Mouse (Mus musculus) liver, embryonic 12.5 days (tissue): ENCODE measurements around the gene Wbp11. TPM values are rescaled to one million over a fixed set of nuclear protein-coding genes. Genes with fewer than 3 reads are reported as not detected.
A peak's percentile ranks its signal among the peaks of the same experiment; 100 is the strongest.

Experiments used
- ATAC-seq: fragments of 200-750 bp; cut with Nextera tagmentation; 2 replicates; pipeline ENCODE4 v1.8.0; 2017; ENCODE audit warnings: moderate number of reproducible peaks, mild to moderate bottlenecking, moderate library complexity
- H3K27ac ChIP-seq: fragments of 300-500 bp; sonication (generic); 2 replicates; pipeline ENCODE4 v1.5.1; 2016; ENCODE audit warnings: mild to moderate bottlenecking
- H3K27me3 ChIP-seq: fragments of 300-500 bp; sonication (generic); replicated peaks from 2 replicates; pipeline ENCODE4 v1.6.1; 2016; ENCODE audit warnings: mild to moderate bottlenecking, moderate library complexity
- H3K36me3 ChIP-seq: fragments of 300-500 bp; sonication (generic); 2 replicates; pipeline ENCODE4 v1.6.1; 2016; ENCODE audit warnings: mild to moderate bottlenecking, moderate library complexity
- H3K4me1 ChIP-seq: fragments of 300-500 bp; sonication (generic); 2 replicates; pipeline ENCODE4 v1.6.1; 2016
- H3K4me2 ChIP-seq: fragments of 300-500 bp; sonication (generic); 2 replicates; pipeline ENCODE4 v1.6.1; 2016; ENCODE audit warnings: mild to moderate bottlenecking, moderate library complexity
- H3K4me3 ChIP-seq: fragments of 300-500 bp; sonication (generic); 2 replicates; pipeline ENCODE4 v1.5.1; 2016; ENCODE audit warnings: mild to moderate bottlenecking, moderate library complexity
- H3K9ac ChIP-seq: fragments of 300-500 bp; sonication (generic); 2 replicates; pipeline ENCODE4 v1.6.1; 2016; ENCODE audit warnings: mild to moderate bottlenecking, moderate library complexity
- H3K9me3 ChIP-seq: fragments of 300-500 bp; sonication (generic); replicated peaks from 2 replicates; pipeline ENCODE4 v1.6.1; 2016; ENCODE audit warnings: mild to moderate bottlenecking, moderate library complexity
- WGBS: fragments of 180-500 bp; shearing (Covaris S2); methylation state at CpG from one replicate; pipeline ENCODE4 v1.1.7; 2016; ENCODE audit not compliant: insufficient replicate concordance; 5-methylcytosine and 5-hydroxymethylcytosine counted together
- microRNA-seq: library from miRNA; unstranded; fragments of <30 nt; microRNA quantifications from one replicate; pipeline ENCODE4, GENCODE M21; 2017
- polyA plus RNA-seq: library from polyadenylated mRNA; unstranded; fragments of >200 nt; fragmentation: Nextera tagmentation; extraction: Ambion mirVana; gene quantifications from 2 replicates; pipeline ENCODE4 v1.2.1, GENCODE M21; 2016

The Wbp11 gene
- polyA plus RNA-seq, 1 experiment from 2014 or later: 97.3 TPM

GRCm38 (mm10) chr6:136769143-136769542 is 58.9 kb downstream of the Wbp11 start:
- Histone ChIP-seq H3K9me3 (no peaks in the 10 kb centered on the region), H3K4me3 (no peak overlapping the region), H3K4me1 (no peaks in the 10 kb centered on the region), H3K27me3 (0 out of 2 replicates have a peak, but pooled peaks cover 2% of the 10 kb centered on the region), H3K36me3 (no peaks in the 10 kb centered on the region), H3K9ac (no peak overlapping the region), H3K27ac (no peak overlapping the region), H3K4me2 (no peak overlapping the region)
- ATAC-seq: no peak
- 58% methylated on average over 8 of the region's 8 CpGs for WGBS

GRCm38 (mm10) chr6:136763912-136764311 is 64.1 kb downstream of the Wbp11 start:
- ATAC-seq: 0 out of 2 replicates have a peak, but pooled peaks have one; percentile 27
- Histone ChIP-seq H3K4me2 (no peak overlapping the region), H3K27ac (no peak overlapping the region), H3K27me3 (0 out of 2 replicates have a peak, but pooled peaks cover 2% of the 10 kb centered on the region), H3K4me3 (no peak overlapping the region), H3K9me3 (no peaks in the 10 kb centered on the region), H3K4me1 (no peaks in the 10 kb centered on the region), H3K36me3 (no peaks in the 10 kb centered on the region), H3K9ac (no peak overlapping the region)
- WGBS: 26% methylated on average over 1 of the region's 1 CpGs

Small RNA genes within 50 kb of the gene (microRNA-seq; reads per million reads assigned to microRNA genes)
- not detected for gene Gm44364

Other genes with a start within 250 kb of the Wbp11 start
- 1.7 and 2.0 TPM in 2 replicates for gene Plbd1, start 166.3 kb downstream of the Wbp11 start, polyA plus RNA-seq
- 0.07 TPM in 1 of 2 replicates, not detected in the other for gene Gucy2c, start 46.5 kb downstream of the Wbp11 start, polyA plus RNA-seq
- gene Hist4h4, start 23.8 kb downstream of the Wbp11 start, polyA plus RNA-seq: 0.92 and 1.0 TPM in 2 replicates
- 196 and 207 TPM in 2 replicates for gene H2afj, start 20.0 kb downstream of the Wbp11 start, polyA plus RNA-seq
- gene BC049715, start 607 bp downstream of the Wbp11 start, polyA plus RNA-seq: 1.2 and 1.3 TPM in 2 replicates
- not detected in 2 replicates for gene Smco3, start 7.2 kb upstream of the Wbp11 start, polyA plus RNA-seq
- 26.3 and 27.0 TPM in 2 replicates for gene Art4, start 29.5 kb upstream of the Wbp11 start, polyA plus RNA-seq
- gene Mgp, start 47.6 kb upstream of the Wbp11 start, polyA plus RNA-seq: 4.3 and 7.4 TPM in 2 replicates
- 0.27 and 0.43 TPM in 2 replicates for gene Erp27, start 93.9 kb upstream of the Wbp11 start, polyA plus RNA-seq
- not detected in 2 replicates for gene Pde6h, start 95.6 kb upstream of the Wbp11 start, polyA plus RNA-seq
- 120 and 122 TPM in 2 replicates for gene Arhgdib, start 113.7 kb upstream of the Wbp11 start, polyA plus RNA-seq